Mouse (Mus musculus) heart, embryonic 16.5 days (tissue): ENCODE measurements around the gene Tmem175. TPM values are rescaled to one million over a fixed set of nuclear protein-coding genes. Genes with fewer than 3 reads are reported as not detected.

ENCODE experiments used
- ATAC-seq: fragments of 200-750 bp; cut with Nextera tagmentation; replicated peaks from 2 replicates; pipeline ENCODE4 v1.8.0; 2017; ENCODE audit warnings: moderate number of reproducible peaks; ENCODE audit not compliant: insufficient read depth, low FRiP score; ENCODE audit errors: extremely low read depth
- H3K27ac ChIP-seq: fragments of 300-500 bp; sonication (generic); 2 replicates; pipeline ENCODE4 v1.5.1; 2014; ENCODE audit warnings: mild to moderate bottlenecking, low read length, control low read depth, moderate library complexity
- H3K27me3 ChIP-seq: fragments of 300-500 bp; sonication (generic); 2 replicates; pipeline ENCODE4 v1.6.1; 2014; ENCODE audit warnings: low read length, mixed read lengths; ENCODE audit not compliant: control insufficient read depth, insufficient read depth
- H3K36me3 ChIP-seq: fragments of 300-500 bp; sonication (generic); 2 replicates; pipeline ENCODE4 v1.6.1; 2014; ENCODE audit not compliant: control insufficient read depth, insufficient read depth
- H3K4me1 ChIP-seq: fragments of 300-500 bp; sonication (generic); 2 replicates; pipeline ENCODE4 v1.6.1; 2014; ENCODE audit warnings: low read length, mixed read lengths; ENCODE audit not compliant: control insufficient read depth, insufficient read depth
- H3K4me2 ChIP-seq: fragments of 300-500 bp; sonication (generic); 2 replicates; pipeline ENCODE4 v1.6.1; 2014; ENCODE audit warnings: low read depth, mild to moderate bottlenecking, control low read depth, low read length
- H3K4me3 ChIP-seq: fragments of 300-500 bp; sonication (generic); 2 replicates; pipeline ENCODE4 v1.5.1; 2014; ENCODE audit warnings: mild to moderate bottlenecking, control low read depth, low read length
- H3K9ac ChIP-seq: fragments of 300-500 bp; sonication (generic); 2 replicates; pipeline ENCODE4 v1.6.1; 2014; ENCODE audit warnings: low read length, control low read depth
- H3K9me3 ChIP-seq: fragments of 300-500 bp; sonication (generic); replicated peaks from 2 replicates; pipeline ENCODE4 v1.6.1; 2016; ENCODE audit warnings: low read length; ENCODE audit not compliant: control insufficient read depth
- WGBS: fragments of 180-500 bp; shearing (Covaris S2); extraction: QIAGEN DNeasy Blood & Tissue Kit; methylation state at CpG from one replicate; pipeline ENCODE4 v1.1.7; 2014; 5-methylcytosine and 5-hydroxymethylcytosine counted together
- polyA plus RNA-seq: library from polyadenylated mRNA; unstranded; fragments of >200 nt; fragmentation: Nextera tagmentation; extraction: Ambion mirVana; gene quantifications from 2 replicates; pipeline ENCODE4 v1.2.1, GENCODE M21; 2015

Tmem175 gene
- 16.6 and 19.7 TPM in 2 replicates for polyA plus RNA-seq

GRCm38 (mm10) chr5:108629634-108630483 is at the start of gene Tmem175, which contains the start of gene Gak:
Gene Tmem175 (plus strand): TSS chr5:108629770.
Gene Gak (minus strand): TSS chr5:108629755.
- peak; percentile 93 for ATAC-seq
- Histone ChIP-seq H3K4me1 (peaks cover 25% of the 10 kb centered on the region), H3K27ac (peak within 1 kb of the TSS; percentile 92), H3K4me3 (peak within 1 kb of the TSS; percentile 99), H3K9me3 (no peaks in the 10 kb centered on the region), H3K4me2 (peak within 1 kb of the TSS; percentile 82), H3K9ac (peak within 1 kb of the TSS; percentile 99), H3K36me3 (no peaks in the 10 kb centered on the region), H3K27me3 (no peaks in the 10 kb centered on the region)
- under 1% methylated on average over 58 of the region's 58 CpGs for WGBS

- no peaks in the 10 kb centered on the region for H3K27me3 ChIP-seq
- peaks cover 63% of the 10 kb centered on the region for H3K36me3 ChIP-seq
- H3K4me2 ChIP-seq: no peak overlapping the region
- H3K4me1 ChIP-seq: no peaks in the 10 kb centered on the region
- no peak overlapping the region for H3K9ac ChIP-seq
- H3K27ac ChIP-seq: no peak overlapping the region
- 89% methylated on average over 3 of the region's 3 CpGs for WGBS
- H3K4me3 ChIP-seq: no peak overlapping the region
- no peaks in the 10 kb centered on the region for H3K9me3 ChIP-seq
- no peak for ATAC-seq
Measured at GRCm38 (mm10) chr5:108581361-108581891, 48.1 kb upstream of the Tmem175 start.

- Histone ChIP-seq H3K9ac (no peak overlapping the region), H3K4me2 (no peak overlapping the region), H3K9me3 (no peaks in the 10 kb centered on the region), H3K27me3 (no peaks in the 10 kb centered on the region), H3K4me1 (no peaks in the 10 kb centered on the region), H3K4me3 (no peak overlapping the region), H3K27ac (no peak overlapping the region), H3K36me3 (peaks cover 79% of the 10 kb centered on the region)
- ATAC-seq: no peak
- WGBS: 71% methylated on average over 1 of the region's 1 CpGs
Measured at GRCm38 (mm10) chr5:108599923-108600322, 29.6 kb upstream of the Tmem175 start.

GRCm38 (mm10) chr5:108602537-108602936 is 27.0 kb upstream of the Tmem175 start:
- ATAC-seq: no peak
- H3K4me3 ChIP-seq: no peak overlapping the region
- H3K4me1 ChIP-seq: no peaks in the 10 kb centered on the region
- H3K27ac ChIP-seq: no peak overlapping the region
- peaks cover 78% of the 10 kb centered on the region for H3K36me3 ChIP-seq
- 84% methylated on average over 9 of the region's 9 CpGs for WGBS
- H3K4me2 ChIP-seq: no peak overlapping the region
- no peaks in the 10 kb centered on the region for H3K9me3 ChIP-seq
- H3K9ac ChIP-seq: no peak overlapping the region
- H3K27me3 ChIP-seq: no peaks in the 10 kb centered on the region

GRCm38 (mm10) chr5:108610426-108610825 is 19.1 kb upstream of the Tmem175 start:
- H3K4me2 ChIP-seq: no peak overlapping the region
- 89% methylated on average over 1 of the region's 1 CpGs for WGBS
- peaks cover 67% of the 10 kb centered on the region for H3K36me3 ChIP-seq
- no peak overlapping the region for H3K9ac ChIP-seq
- no peaks in the 10 kb centered on the region for H3K9me3 ChIP-seq
- H3K4me1 ChIP-seq: no peaks in the 10 kb centered on the region
- no peak for ATAC-seq
- no peak overlapping the region for H3K27ac ChIP-seq
- H3K27me3 ChIP-seq: no peaks in the 10 kb centered on the region
- H3K4me3 ChIP-seq: no peak overlapping the region

- H3K4me1 ChIP-seq: peaks cover 8% of the 10 kb centered on the region
- no peak overlapping the region for H3K4me3 ChIP-seq
- peak; percentile 41; the same call in 1 of the 2 replicates for ATAC-seq
- peaks cover 41% of the 10 kb centered on the region for H3K36me3 ChIP-seq
- H3K9ac ChIP-seq: no peak overlapping the region
- H3K9me3 ChIP-seq: no peaks in the 10 kb centered on the region
- WGBS: 41% methylated on average over 2 of the region's 2 CpGs
- H3K27me3 ChIP-seq: no peaks in the 10 kb centered on the region
- H3K27ac ChIP-seq: peak overlapping the region; percentile 19
- no peak overlapping the region for H3K4me2 ChIP-seq
Measured at GRCm38 (mm10) chr5:108621870-108622269, 7.7 kb upstream of the Tmem175 start.

GRCm38 (mm10) chr5:108626050-108626660 is 3.4 kb upstream of the Tmem175 start:
- peaks cover 32% of the 10 kb centered on the region for H3K4me1 ChIP-seq
- peaks cover 27% of the 10 kb centered on the region for H3K36me3 ChIP-seq
- no peak overlapping the region for H3K4me2 ChIP-seq
- H3K27me3 ChIP-seq: no peaks in the 10 kb centered on the region
- H3K27ac ChIP-seq: no peak overlapping the region
- no peak for ATAC-seq
- no peak overlapping the region for H3K4me3 ChIP-seq
- 76% methylated on average over 4 of the region's 4 CpGs for WGBS
- H3K9me3 ChIP-seq: no peaks in the 10 kb centered on the region
- no peak overlapping the region for H3K9ac ChIP-seq

- H3K36me3 ChIP-seq: peaks cover 7% of the 10 kb centered on the region
- H3K9me3 ChIP-seq: no peaks in the 10 kb centered on the region
- H3K27ac ChIP-seq: peak overlapping the region; percentile 92
- H3K27me3 ChIP-seq: no peaks in the 10 kb centered on the region
- peak overlapping the region; percentile 99 for H3K4me3 ChIP-seq
- WGBS: 1% methylated on average over 32 of the region's 32 CpGs
- ATAC-seq: peak; percentile 76
- peak overlapping the region; percentile 82 for H3K4me2 ChIP-seq
- H3K4me1 ChIP-seq: peaks cover 25% of the 10 kb centered on the region
- peak overlapping the region; percentile 99 for H3K9ac ChIP-seq
Measured at GRCm38 (mm10) chr5:108628891-108629633, 508 bp upstream of the Tmem175 start.
